In genomic region chr7:48123806-48124205, GRCm38 (mm10) we compare ENCODE assay signal across 31 mouse cellular contexts. TPM values are rescaled to one million over a fixed set of nuclear protein-coding genes. Genes with fewer than 3 reads are reported as not detected.
DNase-seq lines count a peak whose midpoint lies in the region; ATAC-seq lines count a peak whose summit lies in the region.
"Had no signal": no experiment of that assay in that cellular context is flagged by ENCODE, and none has a peak within 500 bp of the region (broad histone marks: within the 10 kb centered on the region; RNA-seq: fewer than 3 reads in every experiment).

No protein-coding gene starts in this region.

- H3K9ac ChIP-seq in forebrain, embryonic 12.5 days = no peak overlapping the region
- no peak overlapping the region for H3K9ac ChIP-seq in hindbrain, embryonic 15.5 days
- no peak overlapping the region for H3K9ac ChIP-seq in hindbrain, embryonic 14.5 days
- H3K9ac ChIP-seq in midbrain, embryonic 11.5 days (ENCODE audit: low read length) = no peak overlapping the region
- no peak overlapping the region for H3K9ac ChIP-seq in midbrain, embryonic 14.5 days (replicated peaks; ENCODE audit: low read length)
- no peak overlapping the region for H3K9ac ChIP-seq in neural tube, embryonic 12.5 days
- H3K9ac ChIP-seq in neural tube, embryonic 15.5 days (replicated peaks) = no peak overlapping the region
- H3K9ac ChIP-seq: embryonic facial prominence, embryonic 13.5 days; heart, embryonic 13.5 days; hindbrain, embryonic 12.5 days had no signal

- H3K27ac ChIP-seq in forebrain, embryonic 12.5 days = no peak overlapping the region
- H3K27ac ChIP-seq in forebrain, embryonic 10.5 days = no peak overlapping the region
- no peak overlapping the region for H3K27ac ChIP-seq in hindbrain, embryonic 15.5 days (replicated peaks)
- no peak overlapping the region for H3K27ac ChIP-seq in hindbrain, embryonic 14.5 days
- no peak overlapping the region for H3K27ac ChIP-seq in midbrain, embryonic 11.5 days (ENCODE audit: low read depth, low read length)
- H3K27ac ChIP-seq in midbrain, embryonic 14.5 days (replicated peaks; ENCODE audit: low read depth, low read length) = no peak overlapping the region
- no peak overlapping the region for H3K27ac ChIP-seq in neural tube, embryonic 12.5 days
- H3K27ac ChIP-seq in neural tube, embryonic 15.5 days (replicated peaks) = no peak overlapping the region
- H3K27ac ChIP-seq: embryonic facial prominence, embryonic 10.5 days; embryonic facial prominence, embryonic 13.5 days; heart, adult 2 months; heart, embryonic 10.5 days; heart, embryonic 13.5 days; hindbrain, embryonic 12.5 days had no signal

- no peak overlapping the region for H3K4me2 ChIP-seq in forebrain, embryonic 12.5 days
- H3K4me2 ChIP-seq in hindbrain, embryonic 15.5 days = no peak overlapping the region
- H3K4me2 ChIP-seq in hindbrain, embryonic 14.5 days (replicated peaks) = no peak overlapping the region
- no peak overlapping the region for H3K4me2 ChIP-seq in midbrain, embryonic 11.5 days
- no peak overlapping the region for H3K4me2 ChIP-seq in midbrain, embryonic 14.5 days (ENCODE audit: low read length)
- H3K4me2 ChIP-seq in neural tube, embryonic 12.5 days (replicated peaks) = no peak overlapping the region
- H3K4me2 ChIP-seq in neural tube, embryonic 15.5 days = no peak overlapping the region
- H3K4me2 ChIP-seq: embryonic facial prominence, embryonic 13.5 days; heart, embryonic 13.5 days; hindbrain, embryonic 12.5 days had no signal

- 83% methylated on average over 5 of the region's 5 CpGs for whole genome bisulfite sequencing in forebrain, embryonic 12.5 days
- WGBS in forebrain, embryonic 10.5 days = 88% methylated on average over 5 of the region's 5 CpGs
- WGBS in hindbrain, embryonic 15.5 days = 79% methylated on average over 5 of the region's 5 CpGs
- WGBS in hindbrain, embryonic 14.5 days = 75% methylated on average over 5 of the region's 5 CpGs
- 74% methylated on average over 5 of the region's 5 CpGs for WGBS in midbrain, embryonic 11.5 days
- WGBS in midbrain, embryonic 14.5 days = 74% methylated on average over 5 of the region's 5 CpGs
- 79% methylated on average over 5 of the region's 5 CpGs for WGBS in neural tube, embryonic 12.5 days
- 82% methylated on average over 5 of the region's 5 CpGs for WGBS in neural tube, embryonic 15.5 days

- no peaks in the 10 kb centered on the region for H3K27me3 ChIP-seq in forebrain, embryonic 12.5 days
- H3K27me3 ChIP-seq in forebrain, embryonic 10.5 days (ENCODE audit: poor library complexity, severe bottlenecking) = no peaks in the 10 kb centered on the region
- no peaks in the 10 kb centered on the region for H3K27me3 ChIP-seq in hindbrain, embryonic 15.5 days
- no peaks in the 10 kb centered on the region for H3K27me3 ChIP-seq in hindbrain, embryonic 14.5 days (ENCODE audit: control insufficient read depth, insufficient read depth, low read length)
- no peaks in the 10 kb centered on the region for H3K27me3 ChIP-seq in midbrain, embryonic 11.5 days (ENCODE audit: control insufficient read depth, insufficient read depth, low read length)
- no peaks in the 10 kb centered on the region for H3K27me3 ChIP-seq in midbrain, embryonic 14.5 days (ENCODE audit: control insufficient read depth, insufficient read depth, low read length)
- H3K27me3 ChIP-seq in neural tube, embryonic 12.5 days (replicated peaks) = no peaks in the 10 kb centered on the region
- H3K27me3 ChIP-seq in neural tube, embryonic 15.5 days (replicated peaks) = no peaks in the 10 kb centered on the region
- H3K27me3 ChIP-seq: embryonic facial prominence, embryonic 13.5 days; heart, embryonic 13.5 days; hindbrain, embryonic 12.5 days had no signal

- H3K4me3 ChIP-seq in forebrain, embryonic 12.5 days (replicated peaks) = no peak overlapping the region
- H3K4me3 ChIP-seq in forebrain, embryonic 10.5 days = no peak overlapping the region
- H3K4me3 ChIP-seq in hindbrain, embryonic 15.5 days = no peak overlapping the region
- H3K4me3 ChIP-seq in hindbrain, embryonic 14.5 days (replicated peaks; ENCODE audit: low read length) = no peak overlapping the region
- no peak overlapping the region for H3K4me3 ChIP-seq in midbrain, embryonic 11.5 days (ENCODE audit: low read depth, low read length)
- no peak overlapping the region for H3K4me3 ChIP-seq in midbrain, embryonic 14.5 days (replicated peaks; ENCODE audit: low read depth, low read length)
- H3K4me3 ChIP-seq in neural tube, embryonic 12.5 days = no peak overlapping the region
- H3K4me3 ChIP-seq in neural tube, embryonic 15.5 days (replicated peaks) = no peak overlapping the region
- H3K4me3 ChIP-seq: embryonic facial prominence, embryonic 10.5 days; embryonic facial prominence, embryonic 13.5 days; erythroblast, embryonic 14.5 days; heart, adult 2 months; heart, embryonic 10.5 days; heart, embryonic 13.5 days; hindbrain, embryonic 12.5 days had no signal

- H3K4me1 ChIP-seq in forebrain, embryonic 12.5 days = no peaks in the 10 kb centered on the region
- H3K4me1 ChIP-seq in forebrain, embryonic 10.5 days = no peaks in the 10 kb centered on the region
- H3K4me1 ChIP-seq in hindbrain, embryonic 15.5 days (replicated peaks) = no peaks in the 10 kb centered on the region
- no peaks in the 10 kb centered on the region for H3K4me1 ChIP-seq in hindbrain, embryonic 14.5 days (replicated peaks; ENCODE audit: control insufficient read depth, insufficient read depth, low read length)
- H3K4me1 ChIP-seq in midbrain, embryonic 11.5 days (ENCODE audit: control insufficient read depth, insufficient read depth, low read length) = no peaks in the 10 kb centered on the region
- no peaks in the 10 kb centered on the region for H3K4me1 ChIP-seq in midbrain, embryonic 14.5 days (ENCODE audit: control insufficient read depth, insufficient read depth, low read length)
- no peaks in the 10 kb centered on the region for H3K4me1 ChIP-seq in neural tube, embryonic 12.5 days
- H3K4me1 ChIP-seq in neural tube, embryonic 15.5 days = no peaks in the 10 kb centered on the region
- H3K4me1 ChIP-seq: embryonic facial prominence, embryonic 10.5 days; embryonic facial prominence, embryonic 13.5 days; heart, embryonic 10.5 days; heart, embryonic 13.5 days; hindbrain, embryonic 12.5 days had no signal

- ATAC-seq in forebrain, embryonic 12.5 days (ENCODE audit: low FRiP score) = 0 out of 2 replicates have a peak, but pooled peaks have one; percentile 36
- 0 out of 2 replicates have a peak, but pooled peaks have one; percentile 45 for ATAC-seq in hindbrain, embryonic 15.5 days (ENCODE audit: low FRiP score, low read depth)
- ATAC-seq in hindbrain, embryonic 14.5 days (ENCODE audit: low FRiP score) = no peak
- ATAC-seq in midbrain, embryonic 11.5 days (ENCODE audit: low FRiP score) = peak; percentile 33; the same call in 1 of the 2 replicates
- no peak for ATAC-seq in midbrain, embryonic 14.5 days (ENCODE audit: low FRiP score, low TSS enrichment)
- ATAC-seq in neural tube, embryonic 12.5 days (ENCODE audit: low FRiP score, low read depth) = 0 out of 2 replicates have a peak, but pooled peaks have one; percentile 41
- no peak for ATAC-seq in neural tube, embryonic 15.5 days (ENCODE audit: low FRiP score)
- ATAC-seq: activated CD4-positive, CD25-positive, alpha-beta regulatory T cell, adult 4 months; forebrain, embryonic 16.5 days had no signal

- H3K36me3 ChIP-seq in forebrain, embryonic 12.5 days (replicated peaks) = no peaks in the 10 kb centered on the region
- H3K36me3 ChIP-seq in forebrain, embryonic 10.5 days (replicated peaks) = no peaks in the 10 kb centered on the region
- H3K36me3 ChIP-seq in hindbrain, embryonic 15.5 days = no peaks in the 10 kb centered on the region
- H3K36me3 ChIP-seq in hindbrain, embryonic 14.5 days (replicated peaks; ENCODE audit: control insufficient read depth, insufficient read depth) = no peaks in the 10 kb centered on the region
- no peaks in the 10 kb centered on the region for H3K36me3 ChIP-seq in midbrain, embryonic 11.5 days (ENCODE audit: control insufficient read depth, insufficient read depth, low read length)
- no peaks in the 10 kb centered on the region for H3K36me3 ChIP-seq in midbrain, embryonic 14.5 days (ENCODE audit: control insufficient read depth, insufficient read depth, low read length)
- no peaks in the 10 kb centered on the region for H3K36me3 ChIP-seq in neural tube, embryonic 12.5 days
- no peaks in the 10 kb centered on the region for H3K36me3 ChIP-seq in neural tube, embryonic 15.5 days
- H3K36me3 ChIP-seq: embryonic facial prominence, embryonic 10.5 days; embryonic facial prominence, embryonic 13.5 days; heart, embryonic 10.5 days; hindbrain, embryonic 12.5 days had no signal

- DNase-seq in forebrain, embryonic 10.5 days (ENCODE audit: extremely low spot score, low spot score) = no peak
- no peak for DNase-seq in hindbrain, embryonic 14.5 days (ENCODE audit: low spot score)
- DNase-seq in midbrain, embryonic 11.5 days (ENCODE audit: low spot score, missing footprints) = no peak
- no peak for DNase-seq in midbrain, embryonic 14.5 days
- DNase-seq: adrenal gland, adult 8-10 months; adrenal gland, postnatal 25 days; cerebellum, adult 11-12 months; cerebellum, adult 8-10 months; cerebellum, postnatal 10 days; cerebellum, postnatal 36 days; embryo, embryonic 11 days; gastrocnemius, postnatal 10 days; gastrocnemius, postnatal 36 days; heart, adult 2 months; heart, postnatal 14 days; heart, postnatal 4 days had no signal

- H3K9me3 ChIP-seq in forebrain, embryonic 12.5 days = no peaks in the 10 kb centered on the region
- H3K9me3 ChIP-seq in forebrain, embryonic 10.5 days = no peaks in the 10 kb centered on the region
- no peaks in the 10 kb centered on the region for H3K9me3 ChIP-seq in hindbrain, embryonic 15.5 days
- no peaks in the 10 kb centered on the region for H3K9me3 ChIP-seq in hindbrain, embryonic 14.5 days (ENCODE audit: control insufficient read depth, low read length)
- no peaks in the 10 kb centered on the region for H3K9me3 ChIP-seq in midbrain, embryonic 11.5 days (ENCODE audit: control insufficient read depth, low read length)
- no peaks in the 10 kb centered on the region for H3K9me3 ChIP-seq in midbrain, embryonic 14.5 days (ENCODE audit: control insufficient read depth, low read length)
- no peaks in the 10 kb centered on the region for H3K9me3 ChIP-seq in neural tube, embryonic 12.5 days
- no peaks in the 10 kb centered on the region for H3K9me3 ChIP-seq in neural tube, embryonic 15.5 days (replicated peaks)
- H3K9me3 ChIP-seq: embryonic facial prominence, embryonic 10.5 days; embryonic facial prominence, embryonic 13.5 days; heart, embryonic 10.5 days; heart, embryonic 13.5 days; hindbrain, embryonic 12.5 days had no signal

RNA-seq across cellular contexts. Expression of gene Mrgprb5, which starts 45.0 kb away (rescaled TPM):
- polyA plus RNA-seq in forebrain, embryonic 12.5 days (2016; fragmentation: Nextera tagmentation; extraction: Ambion mirVana) = not detected in 2 replicates
- polyA plus RNA-seq in forebrain, embryonic 10.5 days (2016; fragmentation: Nextera tagmentation; extraction: Ambion mirVana) = not detected in 2 replicates
- not detected in 2 replicates for polyA plus RNA-seq in hindbrain, embryonic 15.5 days (2015; fragmentation: Nextera tagmentation; extraction: Ambion mirVana)
- not detected in 2 replicates for polyA plus RNA-seq in hindbrain, embryonic 14.5 days (2014; fragmentation: Nextera tagmentation; extraction: Ambion mirVana)
- not detected in 2 replicates for polyA plus RNA-seq in midbrain, embryonic 11.5 days (2014; fragmentation: Nextera tagmentation; extraction: Ambion mirVana)
- polyA plus RNA-seq in midbrain, embryonic 14.5 days (2014; fragmentation: Nextera tagmentation; extraction: Ambion mirVana) = not detected in 2 replicates
- polyA plus RNA-seq in neural tube, embryonic 12.5 days (2016; fragmentation: Nextera tagmentation; extraction: Ambion mirVana) = not detected in 2 replicates
- not detected in 2 replicates for polyA plus RNA-seq in neural tube, embryonic 15.5 days (2015; fragmentation: Nextera tagmentation; extraction: Ambion mirVana)
- polyA plus RNA-seq: activated CD4-positive, CD25-positive, alpha-beta regulatory T cell, adult 4 months; brain, embryonic 14.5 days; cortical plate, adult 2 months; embryonic facial prominence, embryonic 10.5 days; embryonic facial prominence, embryonic 13.5 days; erythroblast, embryonic 14.5 days; forebrain, embryonic 16.5 days; heart, adult 2 months; heart, embryonic 10.5 days; heart, embryonic 13.5 days; heart, embryonic 16.5 days; hindbrain, embryonic 12.5 days had no signal

Comparison
In these comparisons a context has a peak if more than half of its experiments do, and no peak if none do; other contexts are left out.
1. ATAC-seq: peak in forebrain, embryonic 12.5 days (single experiment), hindbrain, embryonic 15.5 days (single experiment), midbrain, embryonic 11.5 days (single experiment) and neural tube, embryonic 12.5 days (single experiment); none in hindbrain, embryonic 14.5 days (single experiment), midbrain, embryonic 14.5 days (single experiment) and neural tube, embryonic 15.5 days (single experiment).